In the genomic region with DNA sequence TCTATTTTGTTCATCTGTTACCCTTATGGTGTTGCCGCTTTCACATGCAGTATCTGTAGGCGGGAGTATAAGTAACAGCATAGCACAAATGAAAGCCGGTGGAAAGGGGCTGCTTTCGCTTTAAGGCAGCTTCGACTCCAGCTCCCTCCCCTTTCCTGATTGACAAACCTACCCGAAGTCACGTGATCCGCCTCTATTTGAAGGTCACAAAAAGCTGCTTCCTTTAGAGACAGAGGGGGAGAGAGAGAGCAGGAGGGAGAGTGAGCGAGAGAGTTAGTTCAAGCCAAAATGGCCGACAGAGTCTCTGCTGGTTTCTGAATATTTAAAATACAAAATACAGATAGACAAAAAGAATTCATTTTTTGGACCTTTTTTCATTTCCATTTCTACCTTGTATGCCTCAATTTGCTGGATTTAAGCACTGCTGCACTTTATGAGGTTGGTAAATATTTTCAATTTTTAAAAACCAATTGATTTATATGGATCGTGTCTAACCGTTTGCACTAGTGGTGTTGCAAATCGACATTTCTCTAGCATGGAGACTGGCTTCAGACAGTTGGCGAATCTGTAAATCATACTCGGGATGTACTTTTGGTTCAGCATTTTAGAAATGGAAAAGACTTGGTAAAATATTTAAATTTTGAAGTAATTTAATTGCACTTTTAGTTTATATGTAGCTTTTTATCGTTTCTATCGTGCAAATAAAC, we compare ENCODE assay signal across 7 mouse cellular contexts.
DNase-seq lines count a peak whose midpoint lies in the region; ATAC-seq lines count a peak whose summit lies in the region.

No protein-coding gene starts in this region.

- DNase-seq in adrenal gland, adult 2 months, result peak; percentile 93
- DNase-seq in embryo, embryonic 11.5 days (ENCODE audit: low read depth, low spot score), result peak; percentile 93
- DNase-seq in gastrocnemius, postnatal 36 days, result peak; percentile 49 to 80
- peak; percentile 91 to 98 for DNase-seq in left cerebral cortex, postnatal 25 days (ENCODE audit: low spot score in 2 of 2)
- peak; percentile 87 for DNase-seq in midbrain, embryonic 10.5 days (ENCODE audit: low spot score)
- DNase-seq in right cerebral cortex, postnatal 4 days, result peak; percentile 74

- WGBS in intestine, embryonic 15.5 days, result 0% methylated on average over 17 of the region's 17 CpGs
- under 1% methylated on average over 17 of the region's 17 CpGs for WGBS in midbrain, embryonic 10.5 days

- peak overlapping the region; percentile 64 for H3K9ac ChIP-seq in intestine, embryonic 15.5 days

- peak overlapping the region; percentile 49 for H3K4me3 ChIP-seq in intestine, embryonic 15.5 days (replicated peaks)
- peak overlapping the region; percentile 72 for H3K4me3 ChIP-seq in midbrain, embryonic 10.5 days

- H3K9me3 ChIP-seq in intestine, embryonic 15.5 days, result no peaks in the 10 kb centered on the region
- no peaks in the 10 kb centered on the region for H3K9me3 ChIP-seq in midbrain, embryonic 10.5 days (replicated peaks)

- intact Hi-C loops in gastrocnemius, postnatal 36 days (cut with DNase I), result loop anchor here (5.0 kb wide), 1 partner anchor 91 kb away; no protein-coding TSS in a partner anchor
- intact Hi-C loops in left cerebral cortex, postnatal 25 days (cut with DNase I), result loop anchor here (2.0 kb wide), 1 partner anchor 86 kb away; no protein-coding TSS in a partner anchor

- H3K4me2 ChIP-seq in intestine, embryonic 15.5 days (replicated peaks), result peak overlapping the region; percentile 63

- H3K36me3 ChIP-seq in intestine, embryonic 15.5 days, result no peaks in the 10 kb centered on the region
- no peaks in the 10 kb centered on the region for H3K36me3 ChIP-seq in midbrain, embryonic 10.5 days

- H3K4me1 ChIP-seq in intestine, embryonic 15.5 days (replicated peaks), result peaks cover 16% of the 10 kb centered on the region
- peaks cover 47% of the 10 kb centered on the region for H3K4me1 ChIP-seq in midbrain, embryonic 10.5 days

- no peaks in the 10 kb centered on the region for H3K27me3 ChIP-seq in intestine, embryonic 15.5 days (replicated peaks)
- H3K27me3 ChIP-seq in midbrain, embryonic 10.5 days (ENCODE audit: low read depth, poor library complexity, severe bottlenecking), result no peaks in the 10 kb centered on the region

- peak overlapping the region; percentile 75; the same call in 1 of the 2 replicates for H3K27ac ChIP-seq in intestine, embryonic 15.5 days
- H3K27ac ChIP-seq in midbrain, embryonic 10.5 days (replicated peaks), result peak overlapping the region; percentile 95

- peak; percentile 91 for ATAC-seq in intestine, embryonic 15.5 days

Comparison
In these comparisons a context has a peak if more than half of its experiments do, and no peak if none do; other contexts are left out.
1. Peak in every context shown above with its lines: DNase-seq, ATAC-seq, H3K4me3 ChIP-seq and H3K27ac ChIP-seq.